Mouse (Mus musculus): ENCODE measurements at regions not wholly inside any gene's neighbourhood (a gene's known extent, or its start where the extent isn't known, plus 50 kb on each side); places are given as distances from the start of the nearest gene placed in this dataset.
"Not testable (repeated sequence)": the region's sequence is repeated elsewhere in the genome, so short reads cannot be mapped to it uniquely, and the experiment has no call there.

- intact Hi-C loops (cut with DNase I): no loop called here
- DNase-seq: no peak
These were observed 208.7 kb downstream of the Cd47 start for GRCm38 (mm10) chr16:50009046-50009445.

DNA sequence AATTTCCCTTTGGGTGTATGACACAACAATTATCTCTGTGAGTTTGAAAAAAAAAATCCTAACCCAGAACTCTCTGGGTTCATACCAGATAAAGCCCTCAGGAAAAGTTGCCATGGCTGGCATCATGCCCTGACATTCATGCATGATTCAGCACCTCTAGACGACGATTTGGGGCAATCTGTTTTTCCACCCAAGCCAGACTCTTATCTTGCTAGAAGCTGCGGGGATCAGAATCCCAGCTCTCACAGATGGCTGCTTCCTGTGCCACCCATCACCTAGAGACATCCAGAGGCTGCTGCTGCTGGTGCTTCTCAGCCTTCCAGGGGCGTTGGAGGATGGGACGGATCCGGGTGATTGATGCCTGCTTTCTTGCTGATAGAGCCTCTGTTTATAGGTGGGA lies 209.2 kb downstream of the Cd47 start:
- intact Hi-C loops (cut with DNase I): no loop called here
- DNase-seq: peak; percentile 38 to 41

DNA sequence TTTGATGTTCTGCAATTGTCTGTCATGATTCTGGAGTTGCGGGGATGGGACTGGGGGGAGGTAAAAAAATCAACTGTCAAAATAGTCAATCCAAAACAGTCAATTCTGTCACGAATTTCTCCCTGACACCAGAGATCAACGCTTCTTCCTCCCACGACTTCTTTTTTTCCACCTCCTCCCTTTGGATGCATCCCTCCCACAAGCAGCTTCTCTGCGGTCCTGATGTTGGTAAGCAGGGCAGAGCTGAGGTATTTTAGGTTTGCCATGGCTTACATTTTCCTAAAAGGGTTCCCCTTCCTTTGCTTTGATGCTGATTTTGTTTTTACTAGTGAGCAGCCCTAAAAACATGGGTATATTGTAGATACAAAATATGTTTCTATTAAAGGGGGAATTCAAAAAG lies 209.7 kb downstream of the Cd47 start:
- intact Hi-C loops (cut with DNase I): no loop called here
- no peak for DNase-seq

GRCm38 (mm10) chr16:50010532-50010971 lies 210.2 kb downstream of the Cd47 start:
- intact Hi-C loops (cut with DNase I): no loop called here
- DNase-seq: peak; percentile 30 to 63

- DNase-seq: no peak
- intact Hi-C loops (cut with DNase I): no loop called here
These were observed 223.6 kb downstream of the Cd47 start for GRCm38 (mm10) chr16:50023885-50024284.

DNA sequence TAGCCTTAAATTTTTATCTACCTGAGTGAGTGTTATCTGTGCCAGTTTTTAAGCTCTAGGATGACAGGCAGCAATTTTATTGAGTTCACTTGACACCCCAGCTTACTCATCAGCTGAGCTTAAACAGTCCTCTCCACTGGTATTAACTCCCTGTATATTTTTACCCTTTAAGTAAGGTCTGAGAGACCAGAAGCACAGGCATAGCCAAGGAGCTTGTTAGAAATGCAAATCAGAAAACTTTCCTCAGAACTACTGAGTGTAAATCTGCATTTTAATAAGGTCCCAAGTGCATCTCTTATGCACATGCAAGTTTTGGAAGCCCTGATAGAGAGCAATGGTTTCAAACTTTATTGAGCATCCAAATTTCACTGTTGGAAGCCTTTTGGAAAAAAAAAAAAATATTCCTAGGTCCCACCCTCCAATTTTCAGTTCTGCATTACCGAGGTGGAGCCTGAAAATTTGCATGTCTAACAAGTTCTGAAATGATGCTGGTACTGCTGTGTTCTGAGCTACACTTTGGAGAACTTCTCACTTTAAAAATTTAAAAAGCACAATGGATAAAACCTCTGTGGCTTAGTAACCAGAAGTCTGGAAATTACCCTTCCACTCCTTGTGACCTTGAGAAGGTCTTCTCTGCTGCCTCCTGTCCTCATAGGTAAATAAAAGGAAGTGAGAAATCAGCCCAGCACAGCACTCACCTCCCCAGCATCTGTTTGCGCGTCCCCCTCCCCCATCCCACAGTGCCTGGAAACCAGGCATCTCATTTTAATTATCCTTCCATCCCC lies 226.0 kb downstream of the Cd47 start:
- no peak for DNase-seq
- intact Hi-C loops (cut with DNase I): no loop called here

- no peak for DNase-seq
- intact Hi-C loops (cut with DNase I): no loop called here
These were observed 226.9 kb downstream of the Cd47 start for GRCm38 (mm10) chr16:50027189-50027588.

- intact Hi-C loops (cut with DNase I): no loop called here
- DNase-seq: no peak
These were observed 229.4 kb downstream of the Cd47 start for GRCm38 (mm10) chr16:50029711-50030110.

- intact Hi-C loops (cut with DNase I); DNase-seq: not testable (repeated sequence)
These were observed 230.0 kb downstream of the Cd47 start for GRCm38 (mm10) chr16:50030355-50030754.

DNA sequence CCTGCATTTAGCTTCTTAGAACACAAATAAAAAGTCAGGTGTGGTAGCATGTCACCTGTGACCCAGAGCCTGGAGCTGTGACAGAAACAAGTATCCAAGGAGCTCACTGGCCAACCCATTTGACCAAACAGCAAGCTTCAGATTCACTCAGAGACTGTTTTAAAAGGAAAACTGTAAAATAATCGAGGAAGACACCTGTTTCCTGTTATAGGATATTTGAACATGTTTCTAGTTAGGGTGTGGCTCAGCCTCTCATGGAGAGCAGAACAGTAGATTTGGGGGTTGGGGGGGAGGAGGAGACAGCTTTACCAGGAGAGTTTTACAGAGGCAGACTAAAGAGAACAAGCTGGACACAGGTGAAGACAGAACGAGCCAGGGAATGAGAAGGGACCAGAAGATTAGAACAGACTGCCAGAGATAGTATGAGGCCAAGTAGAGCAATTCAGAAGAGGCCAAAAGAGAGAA lies 230.6 kb downstream of the Cd47 start:
- DNase-seq: no peak
- intact Hi-C loops (cut with DNase I): no loop called here

DNA sequence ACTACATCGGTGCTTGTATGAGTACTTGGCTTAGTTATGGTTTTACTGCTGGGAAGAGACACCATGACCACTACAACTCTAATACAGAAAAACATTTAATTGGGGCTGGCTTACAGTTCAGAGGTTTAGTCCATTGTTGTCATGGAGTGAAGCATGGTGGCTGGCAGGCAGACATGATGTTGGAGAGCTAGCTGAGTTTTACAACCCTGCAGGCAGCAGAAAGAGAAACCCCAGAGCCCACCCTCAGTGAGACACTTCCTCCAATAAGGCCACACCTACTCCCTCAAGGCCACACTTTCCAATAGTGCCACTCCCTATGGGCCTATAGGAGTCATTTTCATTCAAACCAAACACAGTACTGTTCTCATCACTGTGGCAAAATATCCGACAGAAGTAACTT lies 232.5 kb downstream of the Cd47 start:
- intact Hi-C loops (cut with DNase I): no loop called here
- DNase-seq: no peak

GRCm38 (mm10) chr16:50036296-50036734 lies 236.0 kb downstream of the Cd47 start:
- DNase-seq: peak in 1 of 2 experiments; percentile 12
- intact Hi-C loops (cut with DNase I): loop anchor here (5.0 kb wide), 1 partner anchor 534 kb away; no protein-coding TSS in a partner anchor

GRCm38 (mm10) chr16:50044103-50044502 lies 243.8 kb downstream of the Cd47 start:
- intact Hi-C loops (cut with DNase I): loop anchor here (10.0 kb wide), 1 partner anchor 691 kb away; no protein-coding TSS in a partner anchor

GRCm38 (mm10) chr16:50045552-50046547 lies 245.5 kb downstream of the Cd47 start:
- DNase-seq: peak; percentile 68 to 75

More at GRCm38 (mm10) chr16:50044103-50044502, 243.8 kb downstream of the Cd47 start:
- no peak for DNase-seq

DNA sequence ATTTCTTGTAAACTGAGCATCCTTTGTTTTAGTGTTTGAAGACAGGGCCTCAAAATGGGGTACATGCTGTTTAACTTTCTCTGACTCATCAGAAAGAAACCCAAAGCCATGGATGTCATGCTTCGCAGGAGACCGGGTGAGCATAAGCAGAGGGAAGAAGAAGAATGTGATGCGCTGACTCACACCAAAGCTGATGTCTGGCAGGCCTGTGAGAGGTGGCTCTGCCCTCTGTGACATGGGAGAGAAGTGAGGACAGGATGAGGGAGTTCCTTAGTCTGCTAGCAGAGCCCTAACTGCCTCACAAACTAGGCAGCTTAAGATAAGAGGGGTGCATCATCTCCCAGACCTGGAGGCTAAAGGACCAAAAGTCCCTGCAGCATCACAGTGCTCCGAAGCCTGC lies 263.2 kb downstream of the Cd47 start:
- no peak for DNase-seq
- intact Hi-C loops (cut with DNase I): no loop called here

More at GRCm38 (mm10) chr16:50045552-50046547, 245.5 kb downstream of the Cd47 start:
- intact Hi-C loops (cut with DNase I): loop anchor here (2.0 to 10.0 kb wide), 3 partner anchors 189 to 689 kb away; no protein-coding TSS in a partner anchor

GRCm38 (mm10) chr16:50065336-50066082 lies 265.2 kb downstream of the Cd47 start:
- DNase-seq: no peak
- intact Hi-C loops (cut with DNase I): no loop called here

GRCm38 (mm10) chr16:50069033-50069432 lies 268.7 kb downstream of the Cd47 start:
- peak in 1 of 2 experiments; percentile 7 for DNase-seq
- intact Hi-C loops (cut with DNase I): no loop called here

DNA sequence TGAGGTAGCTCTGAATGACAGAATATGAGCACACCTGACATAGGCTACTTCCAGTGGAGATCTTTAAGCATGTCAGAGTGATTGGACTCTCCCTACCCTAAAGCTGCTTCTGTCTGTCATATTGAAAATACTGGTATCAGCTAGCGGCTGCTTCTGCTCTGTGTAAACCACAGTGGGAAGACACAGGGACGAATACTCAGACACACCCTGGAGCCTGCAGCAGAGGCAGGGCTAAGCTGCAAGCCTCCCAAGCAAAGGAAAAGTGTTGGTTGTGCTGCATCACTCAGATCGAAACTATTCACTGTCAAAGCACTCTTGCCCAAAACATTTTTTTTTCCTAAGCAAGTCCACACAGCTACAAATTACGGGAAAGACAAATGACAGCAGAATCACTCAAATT lies 270.4 kb downstream of the Cd47 start:
- no peak for DNase-seq
- intact Hi-C loops (cut with DNase I): no loop called here

DNA sequence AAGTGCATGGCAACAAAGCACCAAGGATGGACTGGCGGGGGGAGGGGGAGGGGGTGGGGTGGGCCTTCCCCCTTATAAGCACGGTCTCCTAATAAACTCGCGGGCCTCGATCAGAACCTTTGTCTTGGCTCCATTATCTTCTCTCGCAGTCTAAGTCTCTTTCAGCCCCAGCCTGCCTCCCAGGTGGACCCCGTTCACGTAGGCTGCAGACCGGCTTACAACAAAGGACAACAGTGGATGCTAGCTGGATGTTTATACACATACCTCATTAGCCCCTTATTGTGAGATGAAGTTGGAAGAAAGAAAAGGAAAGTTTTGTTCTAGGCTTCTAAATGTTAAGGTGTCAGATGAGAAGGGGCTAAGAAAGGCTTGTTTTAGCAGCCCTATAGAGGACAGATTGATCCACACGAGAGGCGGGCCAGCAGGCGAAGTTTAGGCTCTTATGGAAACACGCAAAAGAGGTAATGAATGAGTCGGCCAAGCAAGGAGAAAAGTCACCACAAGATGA lies 272.6 kb downstream of the Cd47 start:
- no peak for DNase-seq
- intact Hi-C loops (cut with DNase I): no loop called here

DNA sequence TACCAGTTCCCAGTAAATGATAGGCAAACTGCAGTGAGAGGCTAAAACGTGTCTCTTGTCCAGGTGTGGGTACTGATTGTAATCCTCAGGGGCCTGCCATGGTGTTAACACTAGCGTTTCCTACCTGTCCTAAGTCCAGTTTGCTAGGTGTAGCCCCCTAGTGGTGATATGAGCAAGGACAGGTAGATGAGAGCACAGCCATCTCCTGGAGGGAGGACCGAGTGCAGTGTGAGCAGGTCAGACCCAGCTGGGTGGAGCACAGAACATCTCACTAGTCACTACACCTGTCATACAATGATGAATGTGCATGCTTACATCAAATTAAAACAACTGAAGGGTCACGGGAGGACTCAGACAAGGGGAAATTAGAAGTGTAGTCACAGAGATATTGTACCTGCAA lies 273.6 kb downstream of the Cd47 start:
- peak in 1 of 2 experiments; percentile 3 for DNase-seq
- intact Hi-C loops (cut with DNase I): no loop called here

Measured in heart, postnatal 36 days (tissue).